Mouse (Mus musculus): ENCODE measurements around the gene Bhlha15.

The Bhlha15 gene

GRCm38 (mm10) chr5:144231410-144231809 is 41.3 kb downstream of the Bhlha15 start:
- DNase-seq (ENCODE audit: low spot score in 2 of 2) = no peak

- DNase-seq (ENCODE audit: low spot score in 2 of 2) = no peak
Observed at GRCm38 (mm10) chr5:144232531-144232930, 42.4 kb downstream of the Bhlha15 start.

- DNase-seq (ENCODE audit: low spot score in 2 of 2) = no peak
Observed at GRCm38 (mm10) chr5:144234222-144234621, 44.1 kb downstream of the Bhlha15 start.

- DNase-seq (ENCODE audit: low spot score in 2 of 2) = no peak
Observed at GRCm38 (mm10) chr5:144234714-144235113, 44.6 kb downstream of the Bhlha15 start.

GRCm38 (mm10) chr5:144238969-144239368 is 48.9 kb downstream of the Bhlha15 start:
- no peak for DNase-seq (ENCODE audit: low spot score in 2 of 2)
